Mouse (Mus musculus): Measurements from ENCODE around the gene Yif1a. TPM values are rescaled to one million over a fixed set of nuclear protein-coding genes. Genes with fewer than 3 reads are reported as not detected.

Gene Yif1a
- polyA plus RNA-seq (2012; rRNA removed): 124 and 160 TPM in 2 replicates

GRCm38 (mm10) chr19:5087884-5088728, at the start of gene Yif1a:
TSS of gene Yif1a (plus strand) at chr19:5088538.

GRCm38 (mm10) chr19:5038709-5039156, 49.6 kb upstream of the Yif1a start, which contains the start of the genes B4gat1 and AC124502.3:
TSS of gene B4gat1 (plus strand) at chr19:5038826.
TSS of gene AC124502.3 (plus strand) at chr19:5038891.

GRCm38 (mm10) chr19:5040862-5041523, 47.3 kb upstream of the Yif1a start, which contains the start of gene Brms1:
TSS of gene Brms1 (plus strand) at chr19:5041354.

GRCm38 (mm10) chr19:5050047-5050905, 38.1 kb upstream of the Yif1a start, which contains the start of gene Rin1:
TSS of gene Rin1 (plus strand) at chr19:5050481.

GRCm38 (mm10) chr19:5067867-5068569, 20.3 kb upstream of the Yif1a start, which contains the start of gene Cd248:
TSS of gene Cd248 (plus strand) at chr19:5068078.

GRCm38 (mm10) chr19:5085145-5085863, 3.0 kb upstream of the Yif1a start, which contains the start of gene Tmem151a:
TSS of gene Tmem151a (minus strand) at chr19:5085531.

GRCm38 (mm10) chr19:5098363-5099143, 10.2 kb downstream of the Yif1a start, which contains the start of gene Cnih2:
TSS of gene Cnih2 (minus strand) at chr19:5098521.

GRCm38 (mm10) chr19:5106731-5107191, 18.4 kb downstream of the Yif1a start, which contains the start of gene Rab1b:
TSS of gene Rab1b (minus strand) at chr19:5107072.

GRCm38 (mm10) chr19:5118384-5118698, 30.0 kb downstream of the Yif1a start, which contains the start of gene Klc2:
TSS of gene Klc2 (minus strand) at chr19:5118560.

Other genes with a start within 250 kb of the Yif1a start
- gene Ccs, start 249.2 kb upstream of the Yif1a start, polyA plus RNA-seq (2012; rRNA removed): 23.8 and 24.3 TPM in 2 replicates
- 0.02 TPM in 1 of 2 replicates, not detected in the other for gene Ccdc87, start 249.2 kb upstream of the Yif1a start, polyA plus RNA-seq (2012; rRNA removed)
- gene Ctsf, start 233.4 kb upstream of the Yif1a start, polyA plus RNA-seq (2012; rRNA removed): 45.7 and 55.3 TPM in 2 replicates
- 1.5 and 5.9 TPM in 2 replicates for gene Actn3, start 210.6 kb upstream of the Yif1a start, polyA plus RNA-seq (2012; rRNA removed)
- 12.6 and 15.1 TPM in 2 replicates for gene Zdhhc24, start 209.9 kb upstream of the Yif1a start, polyA plus RNA-seq (2012; rRNA removed)
- gene Bbs1, start 181.9 kb upstream of the Yif1a start, polyA plus RNA-seq (2012; rRNA removed): 1.3 and 1.4 TPM in 2 replicates
- gene Dpp3, start 160.3 kb upstream of the Yif1a start, polyA plus RNA-seq (2012; rRNA removed): 105 and 113 TPM in 2 replicates
- 2.4 and 2.7 TPM in 2 replicates for gene Peli3, start 145.4 kb upstream of the Yif1a start, polyA plus RNA-seq (2012; rRNA removed)
- 5.0 and 6.0 TPM in 2 replicates for gene Mrpl11, start 126.4 kb upstream of the Yif1a start, polyA plus RNA-seq (2012; rRNA removed)
- 2.9 and 3.7 TPM in 2 replicates for gene Npas4, start 98.2 kb upstream of the Yif1a start, polyA plus RNA-seq (2012; rRNA removed)
- 4.5 and 5.5 TPM in 2 replicates for gene Slc29a2, start 64.7 kb upstream of the Yif1a start, polyA plus RNA-seq (2012; rRNA removed)
- 9.1 and 12.1 TPM in 2 replicates for gene B4gat1, start 49.7 kb upstream of the Yif1a start, polyA plus RNA-seq (2012; rRNA removed)
- 0.42 and 2.6 TPM in 2 replicates for gene AC124502.3, start 49.6 kb upstream of the Yif1a start, polyA plus RNA-seq (2012; rRNA removed)
- 70.6 and 73.0 TPM in 2 replicates for gene Brms1, start 47.2 kb upstream of the Yif1a start, polyA plus RNA-seq (2012; rRNA removed)
- 15.4 and 15.8 TPM in 2 replicates for gene Rin1, start 38.1 kb upstream of the Yif1a start, polyA plus RNA-seq (2012; rRNA removed)
- 17.7 and 19.4 TPM in 2 replicates for gene Cd248, start 20.5 kb upstream of the Yif1a start, polyA plus RNA-seq (2012; rRNA removed)
- 55.2 and 81.3 TPM in 2 replicates for gene Tmem151a, start 3.0 kb upstream of the Yif1a start, polyA plus RNA-seq (2012; rRNA removed)
- gene Cnih2, start 10.0 kb downstream of the Yif1a start, polyA plus RNA-seq (2012; rRNA removed): 1.8 and 2.7 TPM in 2 replicates
- gene Rab1b, start 18.5 kb downstream of the Yif1a start, polyA plus RNA-seq (2012; rRNA removed): 130 and 151 TPM in 2 replicates
- 22.3 and 26.2 TPM in 2 replicates for gene Klc2, start 30.0 kb downstream of the Yif1a start, polyA plus RNA-seq (2012; rRNA removed)
- gene Pacs1, start 184.6 kb downstream of the Yif1a start, polyA plus RNA-seq (2012; rRNA removed): 8.3 and 8.5 TPM in 2 replicates
- 56.0 and 68.1 TPM in 2 replicates for gene Sf3b2, start 206.9 kb downstream of the Yif1a start, polyA plus RNA-seq (2012; rRNA removed)
- 0.16 and 0.17 TPM in 2 replicates for gene Gal3st3, start 209.8 kb downstream of the Yif1a start, polyA plus RNA-seq (2012; rRNA removed)
- not detected in 2 replicates for gene Catsper1, start 247.2 kb downstream of the Yif1a start, polyA plus RNA-seq (2012; rRNA removed)

Data from stomach, adult 2 months (tissue).